Mouse (Mus musculus): ENCODE measurements around the gene Lingo1. TPM values are rescaled to one million over a fixed set of nuclear protein-coding genes. Genes with fewer than 3 reads are reported as not detected.

Gene Lingo1
- polyA plus RNA-seq, 1 experiment from 2014 or later: 79.4 TPM

- peaks cover 28% of the 10 kb centered on the region for H3K4me1 ChIP-seq (ENCODE audit: control insufficient read depth, insufficient read depth, low read depth, low read length)
- H3K4me3 ChIP-seq (ENCODE audit: low read length): peak overlapping the region; percentile 64
- no peaks in the 10 kb centered on the region for H3K36me3 ChIP-seq (ENCODE audit: control insufficient read depth, insufficient read depth, low read length)
- peak overlapping the region; percentile 91 for H3K27ac ChIP-seq (ENCODE audit: low read depth, low read length)
- peak overlapping the region; percentile 80 for H3K4me2 ChIP-seq (ENCODE audit: low read length)
- ATAC-seq: peak; percentile 43
- H3K9me3 ChIP-seq (ENCODE audit: control insufficient read depth, low read length): no peaks in the 10 kb centered on the region
- H3K27me3 ChIP-seq (replicated peaks; ENCODE audit: control insufficient read depth, insufficient read depth, low read length): peaks cover 6% of the 10 kb centered on the region
- WGBS: under 1% methylated on average over 41 of the region's 41 CpGs
- H3K9ac ChIP-seq (ENCODE audit: low read depth, low read length): peak overlapping the region; percentile 83
Observed at GRCm38 (mm10) chr9:56796656-56797131, 426 bp upstream of the Lingo1 start.

GRCm38 (mm10) chr9:56791696-56792261, 4.5 kb downstream of the Lingo1 start:
- Histone ChIP-seq H3K27ac (ENCODE audit: low read depth, low read length) (no peak overlapping the region), H3K9ac (ENCODE audit: low read depth, low read length) (no peak overlapping the region), H3K4me3 (ENCODE audit: low read length) (no peak overlapping the region), H3K4me1 (ENCODE audit: control insufficient read depth, insufficient read depth, low read depth, low read length) (peaks cover 20% of the 10 kb centered on the region), H3K9me3 (ENCODE audit: control insufficient read depth, low read length) (no peaks in the 10 kb centered on the region), H3K27me3 (replicated peaks; ENCODE audit: control insufficient read depth, insufficient read depth, low read length) (no peaks in the 10 kb centered on the region; the same call in 1 of the 2 replicates), H3K4me2 (ENCODE audit: low read length) (no peak overlapping the region), H3K36me3 (ENCODE audit: control insufficient read depth, insufficient read depth, low read length) (no peaks in the 10 kb centered on the region)
- 63% methylated on average over 11 of the region's 11 CpGs for WGBS
- ATAC-seq: no peak

- 61% methylated on average over 10 of the region's 10 CpGs for WGBS
- peak; percentile 12; the same call in 1 of the 2 replicates for ATAC-seq
- Histone ChIP-seq H3K27me3 (replicated peaks; ENCODE audit: control insufficient read depth, insufficient read depth, low read length) (no peaks in the 10 kb centered on the region), H3K4me3 (ENCODE audit: low read length) (no peak overlapping the region), H3K36me3 (ENCODE audit: control insufficient read depth, insufficient read depth, low read length) (no peaks in the 10 kb centered on the region), H3K27ac (ENCODE audit: low read depth, low read length) (no peak overlapping the region), H3K9ac (ENCODE audit: low read depth, low read length) (no peak overlapping the region), H3K4me1 (ENCODE audit: control insufficient read depth, insufficient read depth, low read depth, low read length) (no peaks in the 10 kb centered on the region; the same call in 1 of the 2 replicates), H3K9me3 (ENCODE audit: control insufficient read depth, low read length) (no peaks in the 10 kb centered on the region), H3K4me2 (ENCODE audit: low read length) (no peak overlapping the region)
Observed at GRCm38 (mm10) chr9:56784576-56784975, 11.7 kb downstream of the Lingo1 start.

GRCm38 (mm10) chr9:56776881-56777801, 19.1 kb downstream of the Lingo1 start:
- peaks cover 13% of the 10 kb centered on the region for H3K4me1 ChIP-seq (ENCODE audit: control insufficient read depth, insufficient read depth, low read depth, low read length)
- ATAC-seq: peak; percentile 75
- H3K4me3 ChIP-seq (ENCODE audit: low read length): no peak overlapping the region
- peak overlapping the region; percentile 22; the same call in 1 of the 2 replicates for H3K9ac ChIP-seq (ENCODE audit: low read depth, low read length)
- H3K27me3 ChIP-seq (replicated peaks; ENCODE audit: control insufficient read depth, insufficient read depth, low read length): no peaks in the 10 kb centered on the region
- H3K36me3 ChIP-seq (ENCODE audit: control insufficient read depth, insufficient read depth, low read length): no peaks in the 10 kb centered on the region
- 43% methylated on average over 10 of the region's 11 CpGs for WGBS
- no peak overlapping the region for H3K4me2 ChIP-seq (ENCODE audit: low read length)
- H3K9me3 ChIP-seq (ENCODE audit: control insufficient read depth, low read length): no peaks in the 10 kb centered on the region
- peak overlapping the region; percentile 23; the same call in 1 of the 2 replicates for H3K27ac ChIP-seq (ENCODE audit: low read depth, low read length)

GRCm38 (mm10) chr9:56775161-56775934, 20.9 kb downstream of the Lingo1 start:
- 71% methylated on average over 7 of the region's 7 CpGs for WGBS
- no peaks in the 10 kb centered on the region for H3K36me3 ChIP-seq (ENCODE audit: control insufficient read depth, insufficient read depth, low read length)
- no peaks in the 10 kb centered on the region for H3K27me3 ChIP-seq (replicated peaks; ENCODE audit: control insufficient read depth, insufficient read depth, low read length)
- peaks cover 13% of the 10 kb centered on the region for H3K4me1 ChIP-seq (ENCODE audit: control insufficient read depth, insufficient read depth, low read depth, low read length)
- H3K4me3 ChIP-seq (ENCODE audit: low read length): no peak overlapping the region
- H3K4me2 ChIP-seq (ENCODE audit: low read length): no peak overlapping the region
- no peaks in the 10 kb centered on the region for H3K9me3 ChIP-seq (ENCODE audit: control insufficient read depth, low read length)
- peak; percentile 28; the same call in 1 of the 2 replicates for ATAC-seq
- no peak overlapping the region for H3K9ac ChIP-seq (ENCODE audit: low read depth, low read length)
- H3K27ac ChIP-seq (ENCODE audit: low read depth, low read length): no peak overlapping the region

- no peak for ATAC-seq
Observed at GRCm38 (mm10) chr9:56774231-56774630, 22.0 kb downstream of the Lingo1 start.

GRCm38 (mm10) chr9:56773666-56774065, 22.6 kb downstream of the Lingo1 start:
- H3K27me3 ChIP-seq (replicated peaks; ENCODE audit: control insufficient read depth, insufficient read depth, low read length): no peaks in the 10 kb centered on the region
- no peak overlapping the region for H3K4me2 ChIP-seq (ENCODE audit: low read length)
- H3K9ac ChIP-seq (ENCODE audit: low read depth, low read length): no peak overlapping the region
- H3K4me1 ChIP-seq (ENCODE audit: control insufficient read depth, insufficient read depth, low read depth, low read length): peaks cover 13% of the 10 kb centered on the region
- ATAC-seq: no peak
- no peaks in the 10 kb centered on the region for H3K9me3 ChIP-seq (ENCODE audit: control insufficient read depth, low read length)
- no peaks in the 10 kb centered on the region for H3K36me3 ChIP-seq (ENCODE audit: control insufficient read depth, insufficient read depth, low read length)
- H3K4me3 ChIP-seq (ENCODE audit: low read length): no peak overlapping the region
- H3K27ac ChIP-seq (ENCODE audit: low read depth, low read length): no peak overlapping the region
- 65% methylated on average over 7 of the region's 7 CpGs for WGBS

More at GRCm38 (mm10) chr9:56774231-56774630, 22.0 kb downstream of the Lingo1 start:
- Histone ChIP-seq H3K36me3 (ENCODE audit: control insufficient read depth, insufficient read depth, low read length) (no peaks in the 10 kb centered on the region), H3K9me3 (ENCODE audit: control insufficient read depth, low read length) (no peaks in the 10 kb centered on the region), H3K4me3 (ENCODE audit: low read length) (no peak overlapping the region), H3K27me3 (replicated peaks; ENCODE audit: control insufficient read depth, insufficient read depth, low read length) (no peaks in the 10 kb centered on the region), H3K27ac (ENCODE audit: low read depth, low read length) (no peak overlapping the region), H3K9ac (ENCODE audit: low read depth, low read length) (no peak overlapping the region), H3K4me1 (ENCODE audit: control insufficient read depth, insufficient read depth, low read depth, low read length) (peaks cover 13% of the 10 kb centered on the region), H3K4me2 (ENCODE audit: low read length) (no peak overlapping the region)
- 51% methylated on average over 6 of the region's 6 CpGs for WGBS

GRCm38 (mm10) chr9:56767653-56768136, 28.6 kb downstream of the Lingo1 start:
- 39% methylated on average over 9 of the region's 9 CpGs for WGBS
- H3K4me2 ChIP-seq (ENCODE audit: low read length): no peak overlapping the region
- H3K9me3 ChIP-seq (ENCODE audit: control insufficient read depth, low read length): no peaks in the 10 kb centered on the region
- peaks cover 8% of the 10 kb centered on the region for H3K4me1 ChIP-seq (ENCODE audit: control insufficient read depth, insufficient read depth, low read depth, low read length)
- 0 out of 2 replicates have a peak, but pooled peaks cover 2% of the 10 kb centered on the region for H3K27me3 ChIP-seq (replicated peaks; ENCODE audit: control insufficient read depth, insufficient read depth, low read length)
- H3K9ac ChIP-seq (ENCODE audit: low read depth, low read length): no peak overlapping the region
- H3K27ac ChIP-seq (ENCODE audit: low read depth, low read length): peak overlapping the region; percentile 54; the same call in 1 of the 2 replicates
- H3K4me3 ChIP-seq (ENCODE audit: low read length): no peak overlapping the region
- H3K36me3 ChIP-seq (ENCODE audit: control insufficient read depth, insufficient read depth, low read length): no peaks in the 10 kb centered on the region
- ATAC-seq: peak; percentile 84
